Mouse (Mus musculus): ENCODE data around the gene Olfr876. TPM values are rescaled to one million over a fixed set of nuclear protein-coding genes. Genes with fewer than 3 reads are reported as not detected.

Gene Olfr876
- polyA plus RNA-seq (2014; fragmentation: Illumina TruSeq; extraction: RNeasy Lipid Tissue Mini Kit (QIAGEN cat#74804); ENCODE audit: low replicate concordance): not detected

GRCm38 (mm10) chr9:37802731-37803130 is at the start of gene Olfr876:
Olfr876 (plus strand) TSS chr9:37803031.

GRCm38 (mm10) chr9:37771759-37772158 is 31.1 kb upstream of the Olfr876 start, which contains the start of gene Olfr875:
Olfr875 (plus strand) TSS chr9:37771857.

GRCm38 (mm10) chr9:37853969-37854368 is 51.1 kb downstream of the Olfr876 start, which contains the start of gene Olfr877:
Olfr877 (plus strand) TSS chr9:37854269.

Other genes with a start within 250 kb of the Olfr876 start
- gene Siae, start 247.3 kb upstream of the Olfr876 start, polyA plus RNA-seq (2014; fragmentation: Illumina TruSeq; extraction: RNeasy Lipid Tissue Mini Kit (QIAGEN cat#74804); ENCODE audit: low replicate concordance): 43.5 TPM
- gene Spa17, start 189.3 kb upstream of the Olfr876 start, polyA plus RNA-seq (2014; fragmentation: Illumina TruSeq; extraction: RNeasy Lipid Tissue Mini Kit (QIAGEN cat#74804); ENCODE audit: low replicate concordance): 12.0 TPM
- 25.2 TPM for gene Tbrg1, start 145.7 kb upstream of the Olfr876 start, polyA plus RNA-seq (2014; fragmentation: Illumina TruSeq; extraction: RNeasy Lipid Tissue Mini Kit (QIAGEN cat#74804); ENCODE audit: low replicate concordance)
- not detected for gene Panx3, start 133.8 kb upstream of the Olfr876 start, polyA plus RNA-seq (2014; fragmentation: Illumina TruSeq; extraction: RNeasy Lipid Tissue Mini Kit (QIAGEN cat#74804); ENCODE audit: low replicate concordance)
- not detected for gene Olfr160, start 86.8 kb upstream of the Olfr876 start, polyA plus RNA-seq (2014; fragmentation: Illumina TruSeq; extraction: RNeasy Lipid Tissue Mini Kit (QIAGEN cat#74804); ENCODE audit: low replicate concordance)
- not detected for gene Olfr874, start 57.9 kb upstream of the Olfr876 start, polyA plus RNA-seq (2014; fragmentation: Illumina TruSeq; extraction: RNeasy Lipid Tissue Mini Kit (QIAGEN cat#74804); ENCODE audit: low replicate concordance)
- gene Olfr875, start 31.2 kb upstream of the Olfr876 start, polyA plus RNA-seq (2014; fragmentation: Illumina TruSeq; extraction: RNeasy Lipid Tissue Mini Kit (QIAGEN cat#74804); ENCODE audit: low replicate concordance): not detected
- gene Olfr877, start 51.2 kb downstream of the Olfr876 start, polyA plus RNA-seq (2014; fragmentation: Illumina TruSeq; extraction: RNeasy Lipid Tissue Mini Kit (QIAGEN cat#74804); ENCODE audit: low replicate concordance): not detected
- gene Olfr145, start 93.7 kb downstream of the Olfr876 start, polyA plus RNA-seq (2014; fragmentation: Illumina TruSeq; extraction: RNeasy Lipid Tissue Mini Kit (QIAGEN cat#74804); ENCODE audit: low replicate concordance): not detected
- not detected for gene Olfr878, start 114.8 kb downstream of the Olfr876 start, polyA plus RNA-seq (2014; fragmentation: Illumina TruSeq; extraction: RNeasy Lipid Tissue Mini Kit (QIAGEN cat#74804); ENCODE audit: low replicate concordance)
- not detected for gene Olfr881, start 188.8 kb downstream of the Olfr876 start, polyA plus RNA-seq (2014; fragmentation: Illumina TruSeq; extraction: RNeasy Lipid Tissue Mini Kit (QIAGEN cat#74804); ENCODE audit: low replicate concordance)
- not detected for gene Olfr883, start 222.8 kb downstream of the Olfr876 start, polyA plus RNA-seq (2014; fragmentation: Illumina TruSeq; extraction: RNeasy Lipid Tissue Mini Kit (QIAGEN cat#74804); ENCODE audit: low replicate concordance)
- not detected for gene Olfr884, start 243.5 kb downstream of the Olfr876 start, polyA plus RNA-seq (2014; fragmentation: Illumina TruSeq; extraction: RNeasy Lipid Tissue Mini Kit (QIAGEN cat#74804); ENCODE audit: low replicate concordance)